Mouse (Mus musculus) activated CD4-positive, CD25-positive, alpha-beta regulatory T cell, adult 4 months (primary cell): ENCODE measurements at regions not wholly inside any gene's neighbourhood (a gene's known extent, or its start where the extent isn't known, plus 50 kb on each side); places are given as distances from the start of the nearest gene placed in this dataset.

ENCODE experiments used
- ATAC-seq: one replicate; pipeline ENCODE4 v1.8.0; 2017

- no peak for ATAC-seq
Measured at GRCm38 (mm10) chr10:122515698-122516097, 67.4 kb downstream of the Avpr1a start.

DNA sequence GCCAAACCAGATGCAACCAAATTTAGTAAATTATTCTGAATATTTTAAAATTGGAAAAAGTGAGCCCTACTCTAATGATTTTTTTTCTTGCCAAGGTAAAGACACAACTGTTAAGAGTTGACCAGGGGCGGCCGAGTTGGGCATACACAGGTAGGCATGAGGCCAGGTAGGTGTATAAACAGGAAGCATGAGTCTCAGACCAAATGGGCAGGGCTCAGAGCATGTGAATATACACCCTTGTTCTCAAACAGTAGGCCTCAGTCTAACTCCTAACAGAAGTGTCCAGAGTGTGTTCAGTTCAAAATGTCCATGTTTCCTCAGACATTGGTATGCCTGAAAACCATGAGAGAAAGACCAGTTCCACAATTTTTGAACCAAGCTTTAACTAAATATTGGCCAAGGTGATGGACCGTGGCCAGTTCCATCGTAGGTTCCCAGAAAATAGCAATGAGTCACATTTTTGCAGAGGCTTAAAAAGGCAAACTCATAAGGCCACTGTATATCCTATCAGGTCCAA is 71.0 kb downstream of the Avpr1a start:
- no peak for ATAC-seq

GRCm38 (mm10) chr10:122519981-122520380 is 71.7 kb downstream of the Avpr1a start:
- no peak for ATAC-seq

DNA sequence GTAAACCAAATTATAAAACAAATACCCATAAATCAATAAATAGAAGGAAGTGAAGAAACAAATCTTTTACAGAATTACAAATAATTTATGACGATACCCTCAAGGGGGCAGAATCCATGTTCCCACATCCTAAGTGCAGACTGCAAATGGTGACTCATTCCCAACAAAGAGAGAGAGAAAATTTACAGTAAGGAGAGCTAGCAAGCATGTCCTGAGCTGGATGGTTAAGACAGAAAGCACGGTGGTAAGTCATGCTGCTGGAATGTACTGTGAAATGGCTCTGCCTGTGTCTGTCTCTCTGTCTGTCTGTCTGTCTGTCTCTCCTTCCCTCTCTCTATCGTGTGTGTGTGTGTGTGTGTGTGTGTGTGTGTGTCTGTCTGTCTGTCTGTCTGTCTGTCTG is 74.3 kb downstream of the Avpr1a start:
- no peak for ATAC-seq

- no peak for ATAC-seq
Measured at GRCm38 (mm10) chr10:122525360-122525759, 77.1 kb downstream of the Avpr1a start.

DNA sequence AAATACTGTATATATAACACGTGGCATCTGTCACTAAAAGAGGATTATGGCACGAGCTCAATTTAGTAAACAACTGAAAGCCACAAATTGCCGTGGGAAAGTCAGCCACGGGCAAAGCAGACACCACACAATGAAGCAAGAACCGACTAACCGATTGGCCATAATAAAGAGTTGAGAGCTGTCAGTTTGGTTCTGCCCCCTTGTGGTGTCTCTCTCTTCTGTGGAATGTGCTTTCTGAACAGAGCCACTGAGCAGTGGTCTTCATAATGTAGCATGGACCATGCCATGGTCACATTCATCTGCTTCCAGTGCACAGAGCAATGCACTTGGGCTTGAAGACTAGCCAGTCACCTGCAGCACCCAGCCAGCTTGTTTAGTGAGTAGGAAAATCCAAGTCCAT is 77.5 kb downstream of the Avpr1a start:
- ATAC-seq: no peak

- no peak for ATAC-seq
Measured at GRCm38 (mm10) chr10:122528222-122528621, 79.9 kb downstream of the Avpr1a start.

GRCm38 (mm10) chr10:122528973-122529703 is 80.8 kb downstream of the Avpr1a start:
- ATAC-seq: peak; percentile 52

- ATAC-seq: no peak
Measured at GRCm38 (mm10) chr10:122534714-122535113, 86.4 kb downstream of the Avpr1a start.

DNA sequence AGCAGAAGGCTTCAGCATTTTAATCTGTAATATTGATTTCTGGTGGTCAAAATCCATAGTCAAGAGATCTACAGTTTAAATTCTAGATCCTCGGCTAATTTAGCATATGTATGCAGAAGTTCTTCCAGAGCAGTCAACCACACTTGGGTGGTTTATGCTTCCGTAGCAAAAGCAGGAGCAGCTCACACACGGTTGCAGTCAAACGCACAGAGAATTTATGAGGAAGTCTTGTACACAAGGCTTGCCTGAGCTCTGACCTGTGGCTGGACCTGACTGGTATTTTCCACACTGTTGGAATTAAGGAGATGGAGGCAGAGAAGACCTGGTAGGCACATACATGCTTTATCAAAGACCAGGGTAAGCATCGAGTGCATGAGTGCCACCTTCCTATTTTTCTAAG is 86.8 kb downstream of the Avpr1a start:
- ATAC-seq: no peak

GRCm38 (mm10) chr10:122539655-122540054 is 91.4 kb downstream of the Avpr1a start:
- ATAC-seq: no peak

GRCm38 (mm10) chr10:122542573-122542972 is 94.3 kb downstream of the Avpr1a start:
- no peak for ATAC-seq

DNA sequence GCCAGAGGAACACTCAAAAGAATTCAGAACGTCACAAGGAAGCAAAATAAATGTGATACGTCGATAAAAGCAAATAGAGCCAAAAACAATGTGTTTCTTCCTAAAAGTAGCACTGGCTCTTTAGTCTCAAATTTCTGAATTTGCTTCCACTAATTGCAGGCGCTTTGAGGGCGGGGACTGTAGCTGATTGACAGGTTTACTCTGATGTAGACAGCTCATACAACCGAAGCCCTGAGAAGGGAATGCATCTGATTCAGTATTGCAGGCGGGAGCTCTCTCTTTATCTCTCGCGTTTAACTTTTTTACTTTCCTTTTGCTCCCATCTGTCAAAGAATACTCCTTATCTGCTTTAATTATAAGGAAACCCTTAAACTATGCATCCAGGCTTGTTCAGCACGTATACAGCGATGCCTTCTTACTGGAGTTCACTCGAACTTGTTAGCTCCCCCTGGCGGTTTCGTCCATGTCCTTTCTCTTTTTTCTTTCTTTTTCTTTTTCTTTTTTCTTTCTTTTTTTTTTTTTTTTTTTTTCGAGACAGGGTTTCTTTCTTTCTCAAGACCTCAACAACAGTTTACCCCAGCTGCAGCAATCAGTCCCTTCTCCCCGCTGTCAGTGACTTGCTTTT is 95.9 kb downstream of the Avpr1a start:
- peak; percentile 81 for ATAC-seq

- no peak for ATAC-seq
Measured at GRCm38 (mm10) chr10:122545029-122545428, 96.7 kb downstream of the Avpr1a start.

GRCm38 (mm10) chr10:122551586-122551985 is 103.3 kb downstream of the Avpr1a start:
- ATAC-seq: no peak

- ATAC-seq: peak; percentile 91
Measured at GRCm38 (mm10) chr10:122553124-122553822, 105.0 kb downstream of the Avpr1a start.

DNA sequence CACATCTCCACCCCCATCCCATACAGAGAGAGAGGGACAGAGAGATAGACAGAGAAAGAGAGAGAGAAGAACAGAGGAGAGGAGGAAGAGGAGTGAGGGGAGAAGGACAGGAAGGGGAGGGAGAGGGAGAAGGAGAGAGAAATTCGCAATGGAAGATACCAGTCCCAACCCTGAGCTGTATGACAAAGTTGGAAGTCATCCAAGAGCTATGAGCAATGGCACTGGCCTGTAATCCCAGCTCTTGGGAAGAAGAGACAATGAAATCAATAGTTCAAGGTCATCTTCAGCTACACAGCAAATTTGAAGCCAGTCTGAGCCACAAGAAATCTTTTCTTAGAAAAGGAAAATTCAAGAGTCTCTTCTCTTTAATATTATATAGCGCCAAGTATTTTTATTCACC is 105.6 kb downstream of the Avpr1a start:
- no peak for ATAC-seq

DNA sequence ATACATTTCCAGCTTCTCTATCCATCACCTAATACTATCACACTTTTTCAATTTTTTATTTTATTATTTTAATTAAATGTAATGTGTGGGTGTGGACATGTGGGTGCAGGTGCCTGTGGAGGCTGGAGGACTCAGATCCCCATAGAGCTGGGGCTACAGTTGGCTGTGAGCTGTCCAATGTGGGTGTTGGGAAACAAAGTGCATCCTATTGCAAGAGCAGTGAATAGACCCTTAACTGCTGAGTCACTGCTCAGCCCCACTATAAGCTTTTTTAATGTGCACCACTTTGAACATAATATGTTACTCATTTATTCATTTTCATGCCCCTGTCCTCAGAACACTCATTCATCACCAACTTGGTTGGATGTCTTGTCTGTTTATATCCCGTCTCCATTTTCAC is 110.4 kb downstream of the Avpr1a start:
- ATAC-seq: no peak

GRCm38 (mm10) chr10:122560001-122560695 is 111.8 kb downstream of the Avpr1a start:
- ATAC-seq: no peak

- no peak for ATAC-seq
Measured at GRCm38 (mm10) chr10:122561924-122562323, 113.6 kb downstream of the Avpr1a start.

- no peak for ATAC-seq
Measured at GRCm38 (mm10) chr10:122562542-122562941, 114.2 kb downstream of the Avpr1a start.

DNA sequence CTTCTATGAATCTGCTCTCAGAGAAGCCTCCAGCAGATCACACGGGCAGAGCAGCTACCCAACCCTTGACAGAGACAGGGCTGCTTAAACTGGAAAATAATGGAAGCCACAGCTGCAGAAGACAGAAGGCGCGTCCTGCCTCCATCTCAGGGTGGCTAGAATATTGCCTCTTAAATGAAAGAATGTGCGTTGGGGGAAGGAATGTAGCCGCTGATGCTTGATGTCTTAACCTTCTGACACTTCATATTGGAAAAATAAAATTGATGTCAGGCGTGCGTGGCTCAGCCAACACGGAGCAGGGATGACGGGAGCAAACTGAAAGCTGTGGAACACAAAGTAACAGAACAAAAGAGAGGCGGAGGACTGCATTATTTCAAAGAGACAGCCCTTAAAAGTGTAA is 114.6 kb upstream of the Ppm1h start:
- no peak for ATAC-seq

GRCm38 (mm10) chr10:122564473-122564872 is 114.1 kb upstream of the Ppm1h start:
- no peak for ATAC-seq
